Mouse (Mus musculus) layer of hippocampus, postnatal 25 days (tissue): ENCODE data around the gene Fank1. TPM values are rescaled to one million over a fixed set of nuclear protein-coding genes. Genes with fewer than 3 reads are reported as not detected.
"Not testable (repeated sequence)": the region's sequence is repeated elsewhere in the genome, so short reads cannot be mapped to it uniquely, and the experiment has no call there.

Experiments used
- DNase-seq, 2 experiments: peaks; one replicate each; pipeline ENCODE4 v3.0.0; 2022; ENCODE audit warnings: mixed read lengths in 2 of 2, low spot score in 1 of 2; ENCODE audit errors: extremely low spot score in 1 of 2
- total RNA-seq, 2 experiments: library from RNA; stranded (reverse); gene quantifications; 2 replicates each; pipeline ENCODE4 v1.2.3; 2021

Fank1 gene
- total RNA-seq, 2 experiments from 2014 or later: 2.4 to 2.7 TPM

DNA sequence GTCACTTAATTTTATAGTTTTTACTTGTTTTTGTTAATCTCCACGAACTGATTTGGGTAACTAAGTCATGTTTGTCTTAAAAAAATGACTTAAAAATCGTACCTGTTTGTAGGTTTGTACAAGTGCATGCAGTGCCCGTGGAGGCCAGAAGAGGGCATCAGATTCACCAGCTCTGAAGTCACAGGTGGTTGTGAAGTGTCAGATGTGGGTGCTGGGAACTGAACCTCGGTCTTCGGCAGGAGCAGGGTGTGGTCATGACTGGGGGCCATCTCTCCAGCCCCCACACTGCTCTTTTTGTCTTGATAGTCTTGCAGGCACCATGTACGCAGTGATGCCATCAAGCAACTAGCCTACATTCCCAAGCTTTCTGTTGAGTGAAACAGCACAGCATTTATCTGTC is 47.1 kb downstream of the Fank1 start:
- DNase-seq: no peak

DNA sequence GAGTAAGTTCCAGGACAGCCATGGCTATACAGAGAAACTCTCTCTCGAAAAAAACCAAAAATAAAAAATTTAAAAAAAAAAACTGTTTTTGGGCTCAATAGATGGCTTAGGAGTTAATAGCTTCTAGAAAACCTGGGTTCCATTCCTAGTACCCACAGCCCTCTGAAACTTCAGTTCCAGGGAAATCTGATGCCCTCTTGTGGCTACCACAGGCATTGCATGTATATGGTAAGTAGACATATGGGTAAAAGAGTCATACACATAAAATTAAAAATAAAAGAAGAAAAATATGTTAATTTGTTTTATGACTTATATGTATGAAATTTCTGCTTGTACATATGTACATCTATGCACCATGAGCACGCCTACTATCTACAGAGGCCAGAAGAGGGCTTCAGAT is 47.9 kb downstream of the Fank1 start:
- DNase-seq: no peak

DNA sequence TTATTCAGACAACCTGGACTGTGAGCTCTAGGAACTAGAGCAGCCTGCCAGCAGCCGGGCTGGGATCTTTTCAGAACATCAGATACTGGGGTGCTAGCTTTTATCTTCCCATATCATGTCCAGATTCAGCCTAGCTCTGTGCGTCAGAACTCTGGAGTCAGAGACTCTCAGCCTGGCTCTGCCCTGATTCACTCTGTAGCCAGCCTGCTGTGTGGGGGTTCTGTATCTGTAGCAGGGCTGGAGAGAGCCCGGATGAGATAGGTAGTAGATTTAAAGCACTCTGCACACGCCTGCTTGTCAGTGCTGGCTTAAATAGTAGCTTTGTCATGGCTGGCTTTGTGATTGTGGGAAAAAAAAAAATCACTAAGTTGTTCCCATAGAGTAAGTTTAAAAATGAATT is 51.9 kb downstream of the Fank1 start:
- DNase-seq: no peak

DNA sequence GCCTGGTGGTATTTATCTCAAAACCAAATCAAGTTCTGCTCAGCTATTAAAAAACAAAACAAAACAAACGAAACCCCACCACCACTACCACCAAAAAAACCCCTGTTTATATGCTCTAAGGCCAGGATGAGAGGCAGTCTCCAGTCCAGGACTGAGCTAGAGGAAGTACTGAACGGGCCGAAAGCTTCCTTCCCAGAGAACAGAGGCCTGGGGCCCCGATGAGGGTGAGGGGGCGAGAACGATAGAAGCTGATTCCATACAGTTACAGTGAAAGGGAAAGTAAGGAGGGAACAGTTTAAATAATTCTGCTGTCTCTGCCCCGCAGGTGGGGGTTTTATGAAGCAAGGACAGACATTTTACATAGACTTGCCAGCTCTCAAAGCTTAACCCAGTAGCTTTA is 52.9 kb downstream of the Fank1 start:
- no peak for DNase-seq

DNA sequence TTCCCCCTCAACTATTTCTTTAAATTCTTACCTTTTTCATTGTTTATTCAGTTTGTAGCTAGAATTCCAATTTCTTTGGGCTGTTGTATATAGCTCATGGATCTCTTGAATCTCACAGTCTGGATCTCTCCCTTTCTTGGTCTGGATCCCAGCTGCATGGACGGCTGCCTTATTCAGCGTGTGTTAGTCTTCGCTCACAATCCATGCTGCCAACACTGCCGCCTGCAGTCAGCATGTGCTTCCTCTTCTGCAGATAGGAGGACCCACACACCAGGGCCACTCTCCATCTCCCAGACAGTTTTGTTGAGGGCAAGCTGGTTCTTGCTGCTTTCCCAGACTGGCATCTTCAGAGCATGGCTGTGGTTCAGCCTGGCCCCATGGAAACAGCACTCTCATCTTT is 62.9 kb downstream of the Fank1 start:
- peak in 1 of 2 experiments; percentile 47 for DNase-seq

DNA sequence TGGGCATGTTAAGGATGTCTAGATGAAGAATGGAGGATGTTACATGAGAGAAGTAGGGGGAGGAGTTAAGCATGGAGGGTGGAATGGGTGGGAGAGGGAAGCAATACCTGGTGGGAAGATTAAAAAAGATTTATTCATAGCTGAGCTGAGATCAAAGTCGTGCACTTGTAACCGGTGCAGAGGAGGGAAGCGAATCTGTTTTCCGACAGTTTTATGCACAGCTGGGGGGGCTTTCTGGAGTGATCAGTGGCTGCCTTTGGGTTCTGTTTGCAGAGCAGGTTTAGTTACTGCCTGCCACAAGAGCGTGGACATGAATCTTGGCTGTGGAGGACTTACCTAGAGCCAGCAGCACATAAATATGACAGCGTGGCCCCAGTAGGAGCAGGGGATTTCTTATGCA is 65.4 kb downstream of the Fank1 start:
- no peak for DNase-seq

DNA sequence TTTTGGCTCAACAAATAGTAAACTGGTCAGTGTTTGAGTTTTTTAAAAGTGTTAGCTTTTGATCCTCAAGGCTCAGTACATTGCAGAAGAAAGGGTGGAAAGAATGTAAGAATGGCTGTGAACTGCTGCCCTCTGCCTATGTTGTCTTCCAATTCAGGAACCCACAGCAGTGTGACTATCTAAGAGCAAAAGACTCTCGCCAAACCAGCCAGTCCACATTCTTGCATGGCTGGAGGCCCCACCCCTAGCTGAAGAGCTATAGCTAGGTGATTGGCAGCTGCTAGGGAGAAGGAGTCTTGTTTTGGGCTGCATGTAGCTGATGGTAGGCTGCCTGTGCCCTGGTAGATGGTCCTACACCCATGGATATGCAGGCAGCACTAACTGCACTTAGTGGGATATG is 70.5 kb downstream of the Fank1 start:
- DNase-seq: no peak

DNA sequence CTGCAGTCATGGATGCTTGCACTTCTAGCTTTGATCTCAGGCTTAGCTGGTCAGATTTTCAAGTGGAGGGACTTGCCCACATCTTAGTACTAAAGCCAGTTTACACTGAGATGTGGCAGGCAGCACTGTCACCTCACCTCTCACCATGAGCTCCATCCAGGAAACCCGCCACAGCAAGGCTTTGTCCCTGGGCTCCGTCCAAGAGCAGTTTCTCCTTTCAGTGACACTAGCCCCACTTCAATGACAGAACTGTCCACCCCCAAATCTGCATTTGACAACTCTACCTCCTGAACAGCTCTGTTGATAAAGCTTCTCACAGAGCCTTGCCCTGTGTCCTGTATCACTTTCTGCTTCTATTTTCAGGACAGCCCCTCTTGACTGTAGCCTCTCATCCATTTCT is 71.5 kb downstream of the Fank1 start:
- DNase-seq: no peak

DNA sequence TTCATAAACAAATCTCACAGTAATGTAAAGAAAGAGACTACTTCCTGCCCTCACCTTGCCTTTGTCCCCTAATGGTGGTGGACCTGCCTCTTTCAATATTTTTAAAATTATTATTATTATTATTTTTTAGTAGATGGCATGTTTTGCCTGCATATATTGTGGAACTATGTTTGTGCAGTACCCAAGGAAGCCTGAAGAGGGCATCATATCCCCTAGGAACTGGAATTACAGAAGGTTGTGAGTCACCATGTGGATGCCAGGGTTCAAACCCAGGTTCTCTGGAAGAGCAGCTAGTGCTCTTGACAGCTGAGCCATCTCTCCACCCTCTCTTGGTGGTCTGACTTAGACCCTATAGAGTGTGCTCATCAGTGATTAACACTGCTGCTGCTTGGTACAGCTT is 74.1 kb downstream of the Fank1 start:
- no peak for DNase-seq

DNA sequence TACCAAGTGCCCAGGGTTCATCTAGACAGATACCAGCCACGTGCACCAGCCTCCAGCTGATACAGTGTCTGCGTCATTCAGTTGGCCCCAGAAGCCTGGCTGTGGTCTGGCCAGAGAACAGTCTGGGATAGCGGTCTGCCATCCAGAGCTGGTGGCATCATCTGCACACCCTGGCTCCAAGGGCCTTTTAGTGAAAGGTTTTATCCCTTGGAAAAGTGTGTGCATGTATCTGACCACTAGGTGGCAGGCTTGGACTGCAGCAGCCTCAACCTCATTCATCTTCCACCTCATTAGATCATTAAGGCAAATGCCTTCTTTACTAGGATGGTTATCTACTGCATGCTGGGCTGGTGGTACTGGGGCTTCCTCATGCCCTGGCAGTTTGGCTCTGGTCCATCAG is 79.6 kb downstream of the Fank1 start:
- peak; percentile 62 to 79 for DNase-seq

DNA sequence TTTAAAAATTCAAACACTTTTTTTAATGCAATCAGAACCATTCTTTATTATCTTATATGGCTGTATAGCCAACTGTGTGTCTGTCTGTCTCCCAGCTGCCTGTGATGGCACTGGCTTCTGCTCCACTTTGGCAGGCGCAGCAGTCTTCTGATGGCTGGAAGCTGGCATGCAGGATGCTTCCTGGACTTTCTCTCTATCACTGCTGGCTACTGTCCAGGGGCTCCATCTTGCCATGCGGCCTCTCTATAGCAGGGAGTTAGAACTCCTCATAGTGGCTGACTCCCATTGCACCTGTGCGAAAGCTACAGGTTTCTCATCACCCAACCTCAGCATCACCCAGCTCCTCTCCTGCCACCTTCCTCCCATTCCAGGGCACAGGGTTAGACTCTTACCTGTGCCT is 81.8 kb downstream of the Fank1 start:
- DNase-seq: no peak

DNA sequence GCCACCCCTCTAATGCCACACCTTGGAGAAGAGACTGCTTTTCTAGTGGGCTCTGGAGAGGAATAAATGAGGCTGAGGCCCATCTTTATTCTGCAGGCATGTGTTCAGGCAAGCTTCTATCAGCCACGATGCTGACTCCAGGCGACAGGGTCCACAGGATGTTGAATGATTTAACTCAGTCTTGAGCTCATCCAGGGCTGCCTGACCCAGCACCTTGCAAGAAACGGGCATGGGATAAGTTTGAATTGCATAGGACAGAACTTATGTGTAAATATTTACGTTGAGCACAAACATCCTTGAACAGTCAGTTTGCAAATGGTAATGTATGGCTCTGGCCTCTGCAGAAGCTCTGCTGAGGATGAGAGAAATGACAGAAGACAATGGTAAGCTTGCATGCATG is 82.9 kb downstream of the Fank1 start:
- DNase-seq: no peak

DNA sequence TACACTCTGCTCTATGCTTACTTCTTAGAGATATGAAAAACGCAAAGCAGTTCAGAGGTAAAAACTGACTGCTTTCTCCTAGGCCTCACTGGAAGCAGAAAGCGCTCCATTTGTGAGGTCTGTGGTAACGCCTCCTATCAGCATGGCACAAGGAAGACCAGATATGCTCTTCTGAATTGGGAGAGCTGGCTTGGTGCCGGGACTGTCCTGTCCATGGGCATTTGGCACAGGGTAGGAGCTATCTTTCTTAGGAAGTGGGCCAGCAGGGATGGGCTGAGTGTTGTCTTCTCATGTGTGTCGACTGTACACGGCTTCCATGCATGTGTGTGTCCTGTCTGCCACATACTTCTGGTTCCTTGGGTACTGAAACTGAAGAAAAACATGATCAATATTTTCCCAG is 85.6 kb downstream of the Fank1 start:
- no peak for DNase-seq

DNA sequence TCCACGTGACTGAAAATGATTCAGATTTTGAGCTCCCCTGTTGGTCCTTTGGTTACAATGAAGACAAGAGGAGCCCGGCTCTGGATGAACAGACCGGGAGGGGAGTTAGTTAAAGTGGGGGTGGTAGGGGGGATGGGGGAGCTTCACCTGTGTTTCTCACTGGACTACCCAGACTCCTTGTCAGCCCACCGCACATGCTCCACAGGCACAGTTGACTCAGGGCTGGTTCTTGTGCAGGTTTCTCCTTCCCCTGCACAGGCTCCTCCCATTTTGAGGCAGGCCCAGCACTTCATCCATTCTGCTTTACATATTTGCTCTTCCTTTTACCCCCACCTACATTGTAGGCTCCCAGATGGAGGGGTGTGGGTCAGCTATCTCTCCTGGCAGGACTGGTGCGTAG is 86.1 kb downstream of the Fank1 start:
- no peak for DNase-seq

DNA sequence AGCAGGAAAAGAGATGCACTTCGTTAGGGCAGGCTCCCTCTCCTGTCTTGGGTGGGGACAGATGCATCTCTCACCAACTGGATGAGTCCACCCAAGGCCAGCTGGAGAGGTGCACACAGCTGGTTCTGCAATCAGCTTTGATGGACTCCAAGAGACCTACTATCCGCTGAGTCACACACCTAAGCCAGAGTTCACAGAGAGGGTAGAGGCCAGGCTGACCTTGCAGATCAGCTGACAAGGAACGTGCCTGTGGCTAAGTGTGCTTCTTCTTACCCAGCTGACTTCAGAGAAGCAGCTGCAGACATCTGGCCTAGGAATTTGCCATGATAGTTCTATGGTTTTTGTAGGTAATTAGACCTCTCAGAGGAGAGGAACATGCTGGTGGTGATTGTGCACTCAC is 86.5 kb downstream of the Fank1 start:
- DNase-seq: no peak

DNA sequence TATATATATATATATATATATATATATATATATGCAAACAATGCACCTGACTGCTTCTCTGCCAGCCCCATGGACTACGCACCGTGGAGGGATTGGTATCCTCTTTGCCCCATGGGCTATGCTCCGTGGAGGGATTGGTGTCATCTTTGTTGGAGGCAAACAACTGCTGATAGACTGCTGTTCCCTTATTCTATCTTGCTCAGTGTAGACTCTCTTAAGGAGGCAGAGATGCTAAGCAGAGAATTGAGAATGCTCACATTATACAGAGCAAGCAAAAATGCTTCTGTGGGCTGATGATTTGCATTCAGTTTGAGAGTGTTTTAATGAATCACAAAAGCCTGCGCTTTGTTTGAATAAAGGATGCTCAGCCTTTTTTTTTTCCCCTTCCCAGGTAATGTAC is 87.0 kb downstream of the Fank1 start:
- DNase-seq: no peak

DNA sequence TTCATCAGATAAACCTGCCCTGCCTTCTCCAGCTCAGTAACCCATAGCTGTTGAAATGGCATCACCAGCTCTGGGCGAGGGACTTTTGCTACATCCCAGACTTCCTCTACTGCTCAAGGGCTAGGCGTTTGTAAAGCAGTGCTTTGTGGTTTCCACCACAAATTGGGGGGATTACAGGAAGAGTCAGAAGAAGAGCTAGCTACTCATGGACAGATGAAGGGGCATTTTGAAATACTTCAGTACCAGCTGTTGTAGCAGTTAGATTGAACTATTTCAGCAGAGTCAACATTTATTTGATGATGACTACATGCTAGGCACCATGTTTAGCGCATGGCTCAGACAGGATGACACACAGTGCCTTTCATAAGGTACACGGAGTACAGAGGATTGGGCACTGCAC is 93.6 kb downstream of the Fank1 start:
- DNase-seq: no peak

DNA sequence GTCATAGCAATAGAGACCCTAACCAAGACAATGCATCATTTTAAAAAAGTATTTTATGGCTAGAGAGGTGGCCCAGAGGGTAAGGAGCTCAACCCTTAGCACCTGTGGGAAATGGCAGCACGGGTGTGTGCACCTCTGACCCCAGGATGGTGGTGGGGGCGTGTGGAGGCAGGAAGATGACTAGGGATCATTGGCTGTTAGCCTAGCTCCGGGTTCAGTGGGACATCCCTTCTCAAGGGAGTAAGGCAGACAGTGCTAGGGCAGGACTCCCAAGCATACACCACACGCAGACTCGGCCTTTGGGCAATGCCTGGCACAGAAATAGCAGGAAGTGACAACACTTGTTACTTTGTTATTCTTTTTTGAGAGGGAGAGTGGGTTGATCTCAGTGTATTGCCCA is 96.0 kb downstream of the Fank1 start:
- no peak for DNase-seq

DNA sequence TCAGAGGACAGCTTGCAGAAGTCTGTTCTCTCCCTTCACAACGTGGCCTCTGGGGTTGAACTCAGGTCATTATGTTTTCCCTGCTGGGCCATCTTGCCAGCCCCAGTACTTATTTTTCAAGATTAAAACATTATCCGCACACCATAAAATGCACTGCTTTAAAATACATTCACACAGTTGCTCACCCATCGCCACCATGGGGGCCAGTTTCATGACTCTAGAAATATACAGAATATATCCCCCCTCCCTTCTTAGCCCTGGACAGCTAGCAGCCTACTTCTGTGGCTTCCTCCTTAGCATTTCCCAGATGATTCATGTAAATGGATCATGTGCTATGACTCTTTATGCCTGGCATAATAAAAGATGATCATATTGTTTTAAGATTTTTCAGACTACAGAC is 99.5 kb downstream of the Fank1 start:
- no peak for DNase-seq

DNA sequence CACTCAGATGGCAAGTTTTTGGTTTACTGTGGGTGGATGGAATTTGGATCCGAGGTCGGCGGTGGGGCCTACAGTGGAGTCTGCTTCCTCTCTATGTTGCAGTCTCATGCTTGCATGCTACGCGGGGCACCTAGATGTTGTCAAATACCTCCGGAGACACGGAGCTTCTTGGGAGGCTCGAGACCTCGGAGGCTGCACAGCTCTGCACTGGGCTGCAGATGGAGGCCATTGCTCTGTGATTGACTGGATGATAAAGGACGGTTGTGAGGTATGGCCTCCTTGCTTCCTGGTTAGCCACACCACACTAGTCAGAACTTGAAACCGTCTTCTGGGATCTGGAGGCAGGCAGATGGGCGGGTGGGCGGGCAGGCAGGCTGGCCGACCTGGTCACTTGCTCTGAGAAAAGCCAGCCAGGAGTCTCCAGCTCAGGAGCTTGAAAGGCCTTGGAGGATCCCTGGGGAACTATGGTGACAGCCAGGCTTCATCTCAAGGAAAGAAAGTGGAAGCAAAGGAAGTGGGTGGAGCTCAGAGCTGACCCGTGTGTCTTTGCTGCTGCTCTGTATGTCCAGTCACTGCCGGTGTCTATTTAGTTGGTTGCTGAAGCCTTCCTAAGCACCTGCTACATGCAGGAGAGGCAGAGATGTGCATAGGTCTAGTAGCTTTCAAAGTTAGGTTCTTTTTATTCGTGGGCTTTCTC is 100.1 kb downstream of the Fank1 start:
- DNase-seq: no peak

DNA sequence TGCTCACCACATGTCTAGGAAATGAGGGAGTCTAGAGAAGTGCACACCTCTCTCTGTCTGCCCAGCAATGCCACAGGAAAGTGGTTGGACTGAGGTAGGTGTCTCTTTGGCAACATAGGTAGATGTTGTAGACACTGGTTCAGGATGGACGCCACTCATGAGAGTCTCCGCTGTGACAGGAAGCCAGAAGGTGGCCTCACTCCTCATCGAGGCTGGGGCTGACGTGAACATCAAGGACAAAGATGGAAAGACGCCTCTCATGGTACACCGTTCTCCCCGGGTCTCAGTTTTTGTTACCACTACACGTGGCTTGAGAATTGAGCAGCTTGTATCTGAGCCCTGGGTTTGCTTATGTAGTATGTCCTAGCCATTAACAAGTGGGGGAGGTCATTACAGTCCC is 103.1 kb downstream of the Fank1 start:
- DNase-seq: no peak

DNA sequence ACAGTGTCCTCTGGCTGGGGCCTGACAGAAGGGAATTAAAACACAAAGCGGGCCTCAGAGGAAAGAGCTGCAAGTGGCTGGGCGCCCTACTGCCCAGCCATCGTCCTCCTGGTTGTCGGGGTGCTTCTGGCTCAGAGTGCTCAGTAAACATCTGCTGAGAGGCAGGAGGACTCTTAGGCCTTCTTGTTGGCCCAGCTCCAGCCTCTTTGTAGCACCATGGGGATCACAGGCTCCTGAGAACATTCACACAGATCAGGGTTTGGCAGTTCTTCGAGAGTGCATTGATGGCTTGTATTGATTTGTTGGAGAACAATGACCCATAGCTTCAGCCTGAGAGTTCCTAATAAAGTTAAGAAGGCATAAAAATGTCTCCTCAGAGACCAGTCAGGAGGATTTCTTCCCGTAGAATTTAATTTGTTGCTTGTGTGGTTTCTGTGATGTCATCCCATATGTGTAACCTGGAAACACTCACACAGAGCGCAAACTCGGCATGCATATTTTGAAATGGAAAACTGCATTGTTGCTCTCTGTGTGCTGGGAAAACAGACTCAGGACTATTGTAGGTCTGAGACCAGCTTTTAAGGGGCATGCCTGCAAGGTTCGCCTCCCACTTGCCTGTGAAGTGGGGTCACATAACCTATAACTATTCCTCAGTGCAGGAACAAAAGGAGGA is 108.2 kb downstream of the Fank1 start:
- DNase-seq: not testable (repeated sequence)
